Mouse (Mus musculus): ENCODE data around the gene Nfatc3. TPM values are rescaled to one million over a fixed set of nuclear protein-coding genes. Genes with fewer than 3 reads are reported as not detected.
A peak's percentile ranks its signal among the peaks of the same experiment; 100 is the strongest.

The Nfatc3 gene
- polyA plus RNA-seq, 1 experiment from 2014 or later = 6.2 TPM

GRCm38 (mm10) chr8:106131488-106132222, 73.0 kb downstream of the Nfatc3 start:
- Histone ChIP-seq H3K36me3 (ENCODE audit: control insufficient read depth, insufficient read depth, low read length) (peaks cover 22% of the 10 kb centered on the region; the same call in 1 of the 2 replicates), H3K4me2 (no peak overlapping the region), H3K9ac (ENCODE audit: low read depth, low read length) (no peak overlapping the region), H3K4me3 (ENCODE audit: low read depth, low read length) (no peak overlapping the region), H3K4me1 (replicated peaks; ENCODE audit: control insufficient read depth, insufficient read depth, low read length) (peaks cover 17% of the 10 kb centered on the region), H3K9me3 (ENCODE audit: control insufficient read depth, low read length) (no peaks in the 10 kb centered on the region), H3K27me3 (replicated peaks; ENCODE audit: control insufficient read depth, insufficient read depth, low read length) (peaks cover 36% of the 10 kb centered on the region), H3K27ac (ENCODE audit: low read depth, low read length) (0 out of 2 replicates have a peak overlapping the region, but pooled peaks have one; percentile 13)
- ATAC-seq (replicated peaks; ENCODE audit: low FRiP score) (peak; percentile 37; the same call in 1 of the 2 replicates), DNase-seq (ENCODE audit: low spot score) (no peak)
- 72% methylated on average over 7 of the region's 7 CpGs for WGBS

GRCm38 (mm10) chr8:106132356-106132755, 73.7 kb downstream of the Nfatc3 start:
- Histone ChIP-seq H3K36me3 (ENCODE audit: control insufficient read depth, insufficient read depth, low read length) (peaks cover 18% of the 10 kb centered on the region; the same call in 1 of the 2 replicates), H3K27me3 (replicated peaks; ENCODE audit: control insufficient read depth, insufficient read depth, low read length) (peaks cover 43% of the 10 kb centered on the region), H3K4me1 (replicated peaks; ENCODE audit: control insufficient read depth, insufficient read depth, low read length) (peaks cover 24% of the 10 kb centered on the region), H3K9ac (ENCODE audit: low read depth, low read length) (no peak overlapping the region), H3K4me2 (no peak overlapping the region), H3K9me3 (ENCODE audit: control insufficient read depth, low read length) (no peaks in the 10 kb centered on the region), H3K4me3 (ENCODE audit: low read depth, low read length) (no peak overlapping the region), H3K27ac (ENCODE audit: low read depth, low read length) (no peak overlapping the region)
- 89% methylated on average over 11 of the region's 11 CpGs for WGBS
- DNase-seq (ENCODE audit: low spot score) = no peak
- no peak for ATAC-seq (replicated peaks; ENCODE audit: low FRiP score)

DNA sequence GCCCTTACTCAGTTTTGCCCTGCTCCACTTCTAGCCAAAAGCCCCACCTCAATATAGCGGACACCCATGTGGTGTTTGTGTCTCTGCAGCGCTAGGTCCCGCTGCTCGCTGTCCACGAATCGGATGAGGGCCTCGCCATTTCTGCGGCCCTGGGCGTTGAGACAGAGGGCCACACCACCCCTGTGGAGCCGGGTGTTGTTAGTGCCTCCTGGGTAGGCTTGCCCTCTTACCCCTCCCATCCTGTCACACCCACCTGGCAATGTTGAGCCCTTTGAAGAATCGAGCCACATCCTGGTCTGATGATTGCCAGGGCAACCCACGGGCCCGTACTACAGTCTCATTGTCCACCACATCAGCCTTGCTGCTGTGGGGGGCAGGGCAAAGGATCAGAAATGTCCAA, 74.9 kb downstream of the Nfatc3 start:
- Histone ChIP-seq H3K36me3 (ENCODE audit: control insufficient read depth, insufficient read depth, low read length) (peaks cover 16% of the 10 kb centered on the region; the same call in 1 of the 2 replicates), H3K4me2 (no peak overlapping the region), H3K9ac (ENCODE audit: low read depth, low read length) (no peak overlapping the region), H3K9me3 (ENCODE audit: control insufficient read depth, low read length) (no peaks in the 10 kb centered on the region), H3K27me3 (replicated peaks; ENCODE audit: control insufficient read depth, insufficient read depth, low read length) (peaks cover 50% of the 10 kb centered on the region), H3K4me1 (replicated peaks; ENCODE audit: control insufficient read depth, insufficient read depth, low read length) (peaks cover 31% of the 10 kb centered on the region), H3K4me3 (ENCODE audit: low read depth, low read length) (no peak overlapping the region), H3K27ac (ENCODE audit: low read depth, low read length) (no peak overlapping the region)
- ATAC-seq (replicated peaks; ENCODE audit: low FRiP score) = no peak
- DNase-seq (ENCODE audit: low spot score) = no peak
- WGBS = 72% methylated on average over 13 of the region's 13 CpGs

DNA sequence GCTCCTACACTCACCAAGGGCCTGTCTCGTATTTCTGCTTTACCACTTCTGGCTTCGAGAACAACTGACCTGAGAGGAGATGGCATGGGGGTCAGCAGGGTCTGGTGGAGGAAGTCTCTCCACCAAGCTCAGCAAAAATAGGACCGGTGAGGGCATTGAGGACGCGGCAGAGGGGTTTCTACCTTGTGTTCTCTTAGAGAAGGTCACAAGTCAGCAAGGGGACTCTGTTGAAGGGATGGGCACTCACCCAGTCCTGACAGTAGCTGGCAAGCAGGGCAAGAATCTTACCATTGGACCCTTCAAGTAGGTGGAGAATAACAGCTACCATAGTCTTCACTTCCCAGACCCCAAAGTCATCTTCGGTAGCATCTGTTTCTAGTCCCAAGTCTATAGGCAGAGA, 75.3 kb downstream of the Nfatc3 start:
- no peaks in the 10 kb centered on the region for H3K9me3 ChIP-seq (ENCODE audit: control insufficient read depth, low read length)
- ATAC-seq (replicated peaks; ENCODE audit: low FRiP score) (no peak), DNase-seq (ENCODE audit: low spot score) (no peak)
- 76% methylated on average over 6 of the region's 6 CpGs for WGBS
- no peak overlapping the region for H3K4me3 ChIP-seq (ENCODE audit: low read depth, low read length)
- H3K9ac ChIP-seq (ENCODE audit: low read depth, low read length) = no peak overlapping the region
- H3K4me1 ChIP-seq (replicated peaks; ENCODE audit: control insufficient read depth, insufficient read depth, low read length) = peaks cover 31% of the 10 kb centered on the region
- no peak overlapping the region for H3K27ac ChIP-seq (ENCODE audit: low read depth, low read length)
- H3K27me3 ChIP-seq (replicated peaks; ENCODE audit: control insufficient read depth, insufficient read depth, low read length) = peaks cover 50% of the 10 kb centered on the region
- peaks cover 16% of the 10 kb centered on the region; the same call in 1 of the 2 replicates for H3K36me3 ChIP-seq (ENCODE audit: control insufficient read depth, insufficient read depth, low read length)
- H3K4me2 ChIP-seq = no peak overlapping the region

DNA sequence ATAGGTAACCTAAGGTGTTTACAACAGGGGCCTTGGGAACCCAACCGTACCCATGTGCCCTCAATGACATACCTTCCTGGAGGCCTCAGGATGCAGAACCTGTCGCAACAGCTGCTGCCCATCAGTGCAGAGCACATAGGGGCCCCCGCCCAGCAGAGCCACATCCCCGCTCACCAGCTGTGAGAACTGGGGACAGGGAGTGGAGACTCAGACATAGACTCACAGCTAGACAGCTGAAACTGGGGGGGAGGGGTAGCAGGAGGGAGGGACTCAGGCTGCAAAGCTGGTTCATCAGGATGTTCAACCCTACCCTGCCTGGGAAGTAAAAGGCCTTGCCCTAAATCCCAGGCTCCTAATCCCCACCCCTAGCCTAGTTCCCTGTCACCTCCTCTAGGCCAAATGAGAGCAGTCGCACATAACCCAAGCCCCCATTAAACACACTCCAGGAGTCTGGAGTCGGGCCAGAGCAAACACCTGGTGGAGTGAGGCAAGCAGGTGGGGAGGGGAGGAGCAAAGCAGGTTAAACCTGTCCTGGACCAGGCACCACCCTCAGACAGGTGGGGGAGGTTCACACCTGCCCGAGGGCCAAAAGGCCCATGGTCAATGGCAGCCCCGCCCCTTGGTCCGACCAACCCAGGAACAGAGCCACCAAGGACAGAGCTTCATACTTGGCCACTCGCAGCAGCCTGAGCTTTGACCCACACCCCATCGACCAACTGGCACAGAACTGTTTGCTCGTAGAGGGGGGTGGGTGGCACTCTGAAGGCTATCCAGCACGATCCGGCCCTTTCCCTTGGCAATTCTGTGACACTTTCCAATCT, 76.3 kb downstream of the Nfatc3 start:
- peaks cover 31% of the 10 kb centered on the region for H3K4me1 ChIP-seq (replicated peaks; ENCODE audit: control insufficient read depth, insufficient read depth, low read length)
- peak; percentile 19; the same call in 1 of the 2 replicates for ATAC-seq (replicated peaks; ENCODE audit: low FRiP score)
- H3K9me3 ChIP-seq (ENCODE audit: control insufficient read depth, low read length) = no peaks in the 10 kb centered on the region
- no peak for DNase-seq (ENCODE audit: low spot score)
- H3K4me3 ChIP-seq (ENCODE audit: low read depth, low read length) = peak overlapping the region; percentile 62
- 25% methylated on average over 14 of the region's 14 CpGs for WGBS
- peak overlapping the region; percentile 93 for H3K4me2 ChIP-seq
- peaks cover 50% of the 10 kb centered on the region for H3K27me3 ChIP-seq (replicated peaks; ENCODE audit: control insufficient read depth, insufficient read depth, low read length)
- peaks cover 14% of the 10 kb centered on the region; the same call in 1 of the 2 replicates for H3K36me3 ChIP-seq (ENCODE audit: control insufficient read depth, insufficient read depth, low read length)
- H3K9ac ChIP-seq (ENCODE audit: low read depth, low read length) = no peak overlapping the region
- peak overlapping the region; percentile 35 for H3K27ac ChIP-seq (ENCODE audit: low read depth, low read length)

- ATAC-seq (replicated peaks; ENCODE audit: low FRiP score) (no peak), DNase-seq (ENCODE audit: low spot score) (no peak)
- Histone ChIP-seq H3K4me2 (peak overlapping the region; percentile 93), H3K4me3 (ENCODE audit: low read depth, low read length) (peak overlapping the region; percentile 62), H3K9me3 (ENCODE audit: control insufficient read depth, low read length) (no peaks in the 10 kb centered on the region), H3K27me3 (replicated peaks; ENCODE audit: control insufficient read depth, insufficient read depth, low read length) (peaks cover 50% of the 10 kb centered on the region), H3K9ac (ENCODE audit: low read depth, low read length) (peak overlapping the region; percentile 53), H3K27ac (ENCODE audit: low read depth, low read length) (peak overlapping the region; percentile 35), H3K36me3 (ENCODE audit: control insufficient read depth, insufficient read depth, low read length) (peaks cover 13% of the 10 kb centered on the region; the same call in 1 of the 2 replicates), H3K4me1 (replicated peaks; ENCODE audit: control insufficient read depth, insufficient read depth, low read length) (peaks cover 31% of the 10 kb centered on the region)
- 4% methylated on average over 19 of the region's 19 CpGs for WGBS
These were observed 77.0 kb downstream of the Nfatc3 start for GRCm38 (mm10) chr8:106135672-106136071.

DNA sequence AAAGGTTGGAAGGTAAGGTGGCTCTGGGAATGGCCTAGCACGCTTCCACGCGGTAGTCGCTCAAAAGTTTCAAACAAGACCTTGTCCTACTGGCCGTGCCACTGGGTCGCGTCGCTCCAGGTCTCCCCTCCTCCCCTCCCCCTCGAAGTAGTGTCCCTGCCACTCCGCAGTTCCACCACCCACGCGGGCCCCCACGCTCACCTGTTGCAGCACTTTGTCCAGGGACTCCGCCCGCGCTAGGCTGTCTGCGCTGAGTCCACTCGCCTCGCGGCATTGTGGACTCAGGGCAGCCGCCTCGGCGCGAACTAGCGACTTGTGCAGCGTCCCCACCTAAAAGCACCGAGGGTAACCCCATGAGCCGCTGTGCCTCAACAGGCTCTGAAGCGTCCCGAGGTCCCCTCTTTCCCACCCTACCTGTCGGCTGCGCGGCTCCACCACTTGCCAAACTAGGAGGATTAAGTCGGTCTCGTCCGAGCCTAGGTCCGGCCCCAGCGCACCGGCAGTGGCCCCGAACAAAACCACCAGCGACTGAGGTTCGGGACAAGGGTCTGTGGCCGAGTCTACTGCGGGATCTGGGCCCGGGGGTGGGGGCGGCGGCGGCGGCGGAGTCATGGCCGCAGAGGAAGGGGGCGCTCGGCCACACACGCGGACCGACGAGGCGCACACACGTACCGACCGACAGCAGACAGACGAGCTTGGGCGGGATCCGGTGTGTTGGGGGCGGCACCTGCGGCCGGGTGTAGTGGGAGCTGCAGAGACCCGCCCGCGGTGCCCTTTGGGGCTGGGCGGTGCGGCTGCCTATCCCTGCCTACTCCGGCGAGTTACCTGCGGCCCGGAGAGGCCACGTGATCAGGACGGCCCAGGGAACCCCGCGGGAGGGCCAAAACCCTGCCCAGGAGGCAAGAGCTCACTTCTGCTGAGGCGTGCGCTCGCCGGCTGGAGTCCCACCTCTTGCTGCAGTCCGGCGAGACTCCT, 77.8 kb downstream of the Nfatc3 start, which contains the start of gene Esrp2:
Esrp2 (minus strand) TSS at position 819 of the 975 bp plus-strand sequence.
- Histone ChIP-seq H3K27me3 (replicated peaks; ENCODE audit: control insufficient read depth, insufficient read depth, low read length) (peaks cover 50% of the 10 kb centered on the region), H3K4me2 (peak within 1 kb of the TSS; percentile 93), H3K9me3 (ENCODE audit: control insufficient read depth, low read length) (no peaks in the 10 kb centered on the region), H3K4me1 (replicated peaks; ENCODE audit: control insufficient read depth, insufficient read depth, low read length) (peaks cover 28% of the 10 kb centered on the region), H3K9ac (ENCODE audit: low read depth, low read length) (peak within 1 kb of the TSS; percentile 53), H3K27ac (ENCODE audit: low read depth, low read length) (peak within 1 kb of the TSS; percentile 66), H3K36me3 (ENCODE audit: control insufficient read depth, insufficient read depth, low read length) (peaks cover 10% of the 10 kb centered on the region; the same call in 1 of the 2 replicates), H3K4me3 (ENCODE audit: low read depth, low read length) (peak within 1 kb of the TSS; percentile 62)
- 1% methylated on average over 81 of the region's 86 CpGs for WGBS
- ATAC-seq (replicated peaks; ENCODE audit: low FRiP score) (peak; percentile 60), DNase-seq (ENCODE audit: low spot score) (peak; percentile 77)
